Mouse (Mus musculus): ENCODE measurements around the gene Pcca. TPM values are rescaled to one million over a fixed set of nuclear protein-coding genes. Genes with fewer than 3 reads are reported as not detected.

The Pcca gene
- polyA plus RNA-seq (2021), result 63.1 TPM

DNA sequence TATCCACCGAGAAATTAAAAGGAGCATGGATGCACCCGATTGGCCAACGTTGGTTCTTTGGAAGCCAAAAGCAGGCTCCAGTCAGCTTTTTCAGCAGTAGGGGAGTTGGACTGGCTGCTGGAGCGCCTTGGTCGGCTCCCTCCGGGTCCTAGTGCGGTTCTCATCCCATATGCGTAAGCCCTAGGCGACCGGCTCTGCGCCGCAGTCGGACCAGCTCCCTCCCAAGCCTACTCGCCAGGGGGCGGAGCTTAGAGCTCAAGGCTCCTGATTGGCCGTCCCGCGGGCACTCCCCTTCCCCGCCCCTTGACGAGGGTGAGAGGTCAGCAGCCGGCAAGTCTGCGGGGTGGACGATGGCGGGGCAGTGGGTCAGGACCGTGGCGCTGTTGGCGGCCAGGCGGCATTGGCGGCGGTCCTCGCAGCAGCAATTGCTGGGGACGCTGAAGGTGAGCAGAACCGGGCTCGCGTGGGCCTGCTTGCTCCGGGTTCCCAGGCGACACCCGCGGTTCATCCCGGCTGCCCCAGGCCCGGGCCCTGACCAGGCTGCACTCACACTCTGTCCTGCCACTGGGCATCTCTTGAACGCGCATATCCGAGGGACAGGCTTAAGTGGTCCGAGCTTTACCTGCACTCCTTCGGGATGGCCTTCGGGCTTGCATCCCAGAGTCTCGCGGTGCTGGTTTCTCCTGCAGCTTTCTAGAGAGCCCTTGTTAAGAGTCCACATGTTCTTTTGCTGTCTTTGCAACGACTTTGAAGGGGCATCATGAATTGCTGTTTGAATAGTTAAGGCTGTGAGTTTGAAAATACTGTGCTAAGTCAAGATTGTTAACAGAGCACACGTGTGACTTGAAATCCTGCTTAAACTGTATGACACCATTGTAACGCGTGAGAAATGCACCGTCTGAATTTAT lies at the start of gene Pcca:
Pcca (plus strand) TSS at position 308 of the 908 bp plus-strand sequence.
- POLR2A ChIA-PET, result interaction anchor here (0.5 to 1.4 kb wide), 2 partner anchors 44 to 59 kb away, joined by 3 read pairs; partner anchors contain the start of gene Zic2
- CTCF ChIA-PET, result no interaction called here
- in situ Hi-C loops (cut with MboI; ENCODE audit: low pct_unique_long_range_greater_than_20kb), result no loop called here
- no peak for TF ChIP-seq CTCF (IDR thresholded peaks at IDR 0.05)
- ATAC-seq (peak; percentile 100), DNase-seq (ENCODE audit: low read depth, low spot score) (peak; percentile 89)
- H3K27me3 ChIP-seq, result no peaks in the 10 kb centered on the region

GRCm38 (mm10) chr14:122484458-122484843 lies 49.7 kb upstream of the Pcca start:
- ATAC-seq, result no peak
- in situ Hi-C loops (cut with MboI; ENCODE audit: low pct_unique_long_range_greater_than_20kb), result no loop called here
- ChIA-PET CTCF (no interaction called here), POLR2A (interaction anchor here (0.6 kb wide), 2 partner anchors 72 to 100 kb away, joined by 4 read pairs; no protein-coding TSS in a partner anchor)
- no peaks in the 10 kb centered on the region for H3K27me3 ChIP-seq
- no peak for TF ChIP-seq CTCF (IDR thresholded peaks at IDR 0.05)
- no peak for DNase-seq (ENCODE audit: low read depth, low spot score)

- POLR2A ChIA-PET, result interaction anchor here (0.6 kb wide), 2 partner anchors 73 to 101 kb away, joined by 4 read pairs; no protein-coding TSS in a partner anchor
- in situ Hi-C loops (cut with MboI; ENCODE audit: low pct_unique_long_range_greater_than_20kb), result no loop called here
- H3K27me3 ChIP-seq, result no peaks in the 10 kb centered on the region
- ATAC-seq (no peak), DNase-seq (ENCODE audit: low read depth, low spot score) (no peak)
- CTCF ChIA-PET, result no interaction called here
- TF ChIP-seq CTCF (IDR thresholded peaks at IDR 0.05), result no peak
Observed at GRCm38 (mm10) chr14:122484844-122485551, 49.1 kb upstream of the Pcca start.

DNA sequence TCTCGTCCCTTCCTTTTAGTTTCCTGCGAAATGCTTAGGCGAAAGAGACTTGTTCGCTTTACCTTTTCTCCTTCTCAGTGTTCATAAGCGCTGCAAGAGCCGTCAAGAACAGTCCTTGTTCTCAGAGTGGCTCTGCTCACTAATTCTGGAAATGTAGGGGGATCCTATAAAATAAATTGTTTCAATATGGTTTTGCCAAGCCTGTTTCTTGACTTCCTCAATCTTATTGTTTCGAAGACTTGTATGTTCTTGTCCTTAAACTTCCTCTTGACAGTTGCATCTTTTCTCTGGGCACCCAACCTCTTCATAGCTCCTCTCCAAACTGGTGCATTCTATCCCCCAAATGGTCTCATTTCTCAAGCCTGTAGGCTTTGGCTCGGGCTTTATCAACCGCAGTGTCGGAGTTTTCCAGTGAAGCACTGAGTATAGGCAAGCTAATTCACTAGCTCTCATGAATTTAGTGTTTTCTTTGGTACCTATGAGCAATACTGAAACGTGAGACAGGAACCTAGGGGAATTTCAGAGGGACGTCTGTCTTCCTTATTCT lies 48.4 kb upstream of the Pcca start:
- no peak for ATAC-seq
- ChIA-PET CTCF (no interaction called here), POLR2A (interaction anchor here (0.5 kb wide), 1 partner anchor 14 kb away, joined by 4 read pairs; no protein-coding TSS in a partner anchor)
- no peak for TF ChIP-seq CTCF (IDR thresholded peaks at IDR 0.05)
- in situ Hi-C loops (cut with MboI; ENCODE audit: low pct_unique_long_range_greater_than_20kb), result no loop called here
- no peak for DNase-seq (ENCODE audit: low read depth, low spot score)
- no peaks in the 10 kb centered on the region for H3K27me3 ChIP-seq

GRCm38 (mm10) chr14:122486611-122487010 lies 47.5 kb upstream of the Pcca start:
- DNase-seq (ENCODE audit: low read depth, low spot score), result no peak
- ChIA-PET CTCF (no interaction called here), POLR2A (interaction anchor here (0.8 kb wide), 1 partner anchor 14 kb away, joined by 3 read pairs; no protein-coding TSS in a partner anchor)
- in situ Hi-C loops (cut with MboI; ENCODE audit: low pct_unique_long_range_greater_than_20kb), result no loop called here
- no peaks in the 10 kb centered on the region for H3K27me3 ChIP-seq
- ATAC-seq, result no peak
- no peak for TF ChIP-seq CTCF (IDR thresholded peaks at IDR 0.05)

GRCm38 (mm10) chr14:122487366-122487765 lies 46.8 kb upstream of the Pcca start:
- no peak for ATAC-seq
- ChIA-PET POLR2A (interaction anchor here (0.7 kb wide), 1 partner anchor 118 kb away, joined by 3 read pairs; no protein-coding TSS in a partner anchor), CTCF (no interaction called here)
- no peak for TF ChIP-seq CTCF (IDR thresholded peaks at IDR 0.05)
- in situ Hi-C loops (cut with MboI; ENCODE audit: low pct_unique_long_range_greater_than_20kb), result no loop called here
- peaks cover 1% of the 10 kb centered on the region for H3K27me3 ChIP-seq
- no peak for DNase-seq (ENCODE audit: low read depth, low spot score)

DNA sequence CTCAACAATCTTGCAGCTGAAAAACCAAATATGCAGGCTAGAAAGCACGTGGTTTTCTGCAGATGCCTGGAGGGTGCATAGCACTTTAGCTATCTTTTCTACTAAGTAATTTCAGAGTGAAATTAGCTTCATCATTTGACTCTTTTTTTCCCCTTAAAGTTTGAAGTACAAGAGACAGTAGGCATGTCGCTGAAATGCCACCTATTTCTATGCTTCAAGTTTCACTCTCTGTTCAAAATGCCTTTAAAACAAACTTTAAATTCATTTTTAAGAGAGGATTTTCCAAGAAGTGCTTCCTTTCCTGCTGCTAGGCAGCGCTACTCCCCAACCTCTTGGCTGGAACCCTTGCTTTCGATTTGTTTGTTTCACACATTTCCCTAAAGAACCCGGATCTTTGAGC lies 45.1 kb upstream of the Pcca start:
- CTCF ChIA-PET, result interaction anchor here (0.9 to 1.2 kb wide), 2 partner anchors 9 to 57 kb away, joined by 3 read pairs; no protein-coding TSS in a partner anchor
- TF ChIP-seq CTCF (IDR thresholded peaks at IDR 0.05), result no peak
- peaks cover 4% of the 10 kb centered on the region for H3K27me3 ChIP-seq
- in situ Hi-C loops (cut with MboI; ENCODE audit: low pct_unique_long_range_greater_than_20kb), result no loop called here
- DNase-seq (ENCODE audit: low read depth, low spot score) (no peak), ATAC-seq (no peak)
- POLR2A ChIA-PET, result interaction anchor here (0.8 kb wide), 1 partner anchor 11 kb away, joined by 3 read pairs; no protein-coding TSS in a partner anchor

GRCm38 (mm10) chr14:122489686-122490414 lies 44.3 kb upstream of the Pcca start:
- CTCF ChIA-PET, result interaction anchor here (1.2 kb wide), 1 partner anchor 10 kb away, joined by 3 read pairs; no protein-coding TSS in a partner anchor
- DNase-seq (ENCODE audit: low read depth, low spot score), result no peak
- no peak for TF ChIP-seq CTCF (IDR thresholded peaks at IDR 0.05)
- POLR2A ChIA-PET, result interaction anchor here (1.1 kb wide), 1 partner anchor 44 kb away, joined by 3 read pairs; no protein-coding TSS in a partner anchor
- peaks cover 4% of the 10 kb centered on the region for H3K27me3 ChIP-seq
- in situ Hi-C loops (cut with MboI; ENCODE audit: low pct_unique_long_range_greater_than_20kb), result no loop called here
- ATAC-seq, result no peak

GRCm38 (mm10) chr14:122490441-122491328 lies 43.4 kb upstream of the Pcca start, which contains the start of gene Gm10837:
Gm10837 (plus strand) TSS chr14:122490586.
- ChIA-PET CTCF (interaction anchor here (1.2 kb wide), 1 partner anchor 10 kb away, joined by 3 read pairs; no protein-coding TSS in a partner anchor), POLR2A (interaction anchor here (1.1 kb wide), 1 partner anchor 43 kb away, joined by 3 read pairs; no protein-coding TSS in a partner anchor)
- in situ Hi-C loops (cut with MboI; ENCODE audit: low pct_unique_long_range_greater_than_20kb), result no loop called here
- H3K27me3 ChIP-seq, result peaks cover 4% of the 10 kb centered on the region
- TF ChIP-seq CTCF (IDR thresholded peaks at IDR 0.05), result no peak
- ATAC-seq (no peak), DNase-seq (ENCODE audit: low read depth, low spot score) (no peak)

Data from Patski (cell line).